Mouse (Mus musculus): ENCODE data around the gene Tmem125. TPM values are rescaled to one million over a fixed set of nuclear protein-coding genes. Genes with fewer than 3 reads are reported as not detected.

The Tmem125 gene
- total and polyA plus RNA-seq, 3 experiments, result 1.8 to 3.2 TPM; not detected in 1

DNA sequence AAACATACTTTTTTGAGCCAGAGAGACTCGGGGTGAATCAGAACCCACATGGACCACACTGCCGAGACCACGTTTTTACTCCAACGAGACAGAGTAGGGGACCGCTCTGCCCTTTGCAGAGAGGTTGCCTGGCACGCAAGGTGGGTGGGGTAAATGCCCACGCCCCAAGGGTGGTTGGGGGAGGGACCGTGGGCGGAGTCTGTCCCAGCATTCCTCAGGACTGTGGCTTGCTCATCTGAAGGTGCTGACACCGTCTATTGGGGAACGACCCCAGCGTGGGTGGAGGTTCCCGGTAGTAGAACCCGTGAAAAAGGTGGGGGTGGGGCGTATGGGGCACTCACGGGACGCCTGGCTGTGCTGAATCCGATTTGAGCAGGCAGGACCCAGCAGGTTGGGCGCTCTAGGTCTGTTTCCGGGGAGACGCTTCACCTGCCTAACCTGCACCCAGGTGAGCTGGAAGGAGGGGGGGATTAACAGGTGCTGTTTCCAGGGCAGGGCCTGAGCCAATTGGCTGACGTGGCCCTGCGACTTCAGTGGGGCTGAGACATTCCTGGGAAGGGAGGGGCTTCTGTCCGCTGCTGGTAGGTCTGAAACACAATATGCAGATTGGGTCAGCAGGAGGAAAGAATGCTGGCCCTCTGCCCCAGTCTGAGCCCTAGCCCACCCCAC is at the start of gene Tmem125 (continued):
- 0 out of 2 replicates have a peak, but pooled peaks have one; percentile 27 for TF ChIP-seq SIN3A (IDR thresholded peaks at IDR 0.05; ENCODE audit: low read length)
- TF ChIP-seq BHLHE40 (IDR thresholded peaks at IDR 0.05; ENCODE audit: borderline replicate concordance, low read depth, low read length), result no peak
- no peak for TF ChIP-seq TAL1 (IDR thresholded peaks at IDR 0.05; ENCODE audit: low read length)
- TF ChIP-seq MXI1 (IDR thresholded peaks at IDR 0.05; ENCODE audit: low read depth, low read length), result peak; percentile 62

- Histone ChIP-seq H3K27ac (ENCODE audit: control insufficient read depth, low read depth, low read length) (no peak overlapping the region), H3K4me1 (ENCODE audit: control insufficient read depth in 1 of 2, insufficient read depth in 2 of 2, low read length in 2 of 2) (no peaks in the 10 kb centered on the region), H3K27me3 (ENCODE audit: control insufficient read depth in 1 of 2, insufficient read depth in 2 of 2, low read length in 2 of 2) (peaks cover 0 to 7% of the 10 kb centered on the region in 2 experiments; a peak in 3 of 4 replicates), H3K9me3 (replicated peaks; ENCODE audit: insufficient read depth, low read length) (no peaks in the 10 kb centered on the region), H3K9ac (ENCODE audit: control insufficient read depth, low read depth, low read length, poor library complexity, severe bottlenecking) (no peak overlapping the region), H3K79me2 (ENCODE audit: control insufficient read depth, insufficient read depth, low read length, poor library complexity) (no peaks in the 10 kb centered on the region), H3K4me3 (ENCODE audit: control insufficient read depth in 1 of 2, insufficient read depth in 1 of 2, low read depth in 2 of 2, low read length in 2 of 2) (no peak overlapping the region), H3K36me3 (ENCODE audit: control insufficient read depth in 1 of 2, insufficient read depth in 2 of 2, low read length in 2 of 2) (no peaks in the 10 kb centered on the region)
- TF ChIP-seq RAD21 (IDR thresholded peaks at IDR 0.05; ENCODE audit: low read depth, low read length) (no peak), NELFE (IDR thresholded peaks at IDR 0.05; ENCODE audit: low read depth, low read length) (no peak), POLR2AphosphoS5 (IDR thresholded peaks at IDR 0.05; ENCODE audit: borderline replicate concordance, low read depth, low read length) (no peak), JUND (IDR thresholded peaks at IDR 0.05; ENCODE audit: low read depth, low read length) (no peak), EP300 (IDR thresholded peaks at IDR 0.05; ENCODE audit: low read depth in 1 of 2, low read length in 2 of 2) (no peak), MEF2A (IDR thresholded peaks at IDR 0.05; ENCODE audit: extremely low read depth, insufficient replicate concordance, low read depth, low read length, poor library complexity, severe bottlenecking) (no peak), CTCF (IDR thresholded peaks at IDR 0.05 in 2 of 3, conservative IDR thresholded peaks at IDR 0.05 in 1 of 3; ENCODE audit: control insufficient read depth in 1 of 3, insufficient read depth in 1 of 3, low read depth in 2 of 3, low read length in 3 of 3, poor library complexity in 1 of 3, severe bottlenecking in 1 of 3) (no peak), TCF12 (IDR thresholded peaks at IDR 0.05; ENCODE audit: low read depth, low read length) (no peak), NRF1 (IDR thresholded peaks at IDR 0.05; ENCODE audit: insufficient read depth, low read depth, low read length, poor library complexity, severe bottlenecking) (no peak), MAFK (IDR thresholded peaks at IDR 0.05; ENCODE audit: borderline replicate concordance, low read depth, low read length) (no peak), ELF1 (IDR thresholded peaks at IDR 0.05; ENCODE audit: low read depth, low read length) (no peak), POLR2A (IDR thresholded peaks at IDR 0.05; ENCODE audit: control insufficient read depth in 1 of 2, insufficient read depth in 1 of 2, low read depth in 1 of 2, low read length in 2 of 2, poor library complexity in 1 of 2) (no peak), KAT2A (conservative IDR thresholded peaks at IDR 0.05; ENCODE audit: low read depth, low read length) (no peak), CHD2 (IDR thresholded peaks at IDR 0.05; ENCODE audit: low read length) (no peak)
- no peak for DNase-seq (ENCODE audit: low read depth, low spot score)
Observed at GRCm38 (mm10) chr4:118589733-118590130, 45.9 kb upstream of the Tmem125 start.

Measured in MEL (cell line).